Mouse (Mus musculus): ENCODE data around the gene Itpr3.

DNA sequence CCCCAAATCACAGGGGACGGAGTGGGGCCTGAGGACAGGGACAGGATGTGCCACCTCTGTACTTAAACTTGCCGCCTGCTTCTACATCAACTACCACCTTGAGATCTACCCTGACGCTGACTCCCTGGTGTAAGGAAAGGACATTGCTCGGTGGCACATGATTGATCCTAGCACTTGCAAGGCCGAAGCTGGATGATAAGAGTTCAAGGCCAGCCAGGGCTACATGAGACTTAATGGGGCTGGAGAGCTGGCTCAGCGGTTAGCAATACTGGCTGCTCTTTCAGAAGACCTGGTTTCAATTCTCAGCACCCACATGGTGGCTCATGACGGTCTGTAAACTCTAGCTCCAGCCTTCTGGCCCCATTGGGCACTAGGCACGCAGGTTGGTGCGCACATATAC is 35.4 kb upstream of the Itpr3 start:
- TF ChIP-seq GATA1 (IDR thresholded peaks at IDR 0.05; ENCODE audit: borderline replicate concordance, low read length) (no peak), FLI1 (IDR thresholded peaks at IDR 0.05; ENCODE audit: low read length) (no peak)
